Comparison of ENCODE assay signal across 10 mouse cellular contexts in genomic region chr2:152180323-152180722, GRCm38 (mm10). TPM values are rescaled to one million over a fixed set of nuclear protein-coding genes. Genes with fewer than 3 reads are reported as not detected.
DNase-seq lines count a peak whose midpoint lies in the region; ATAC-seq lines count a peak whose summit lies in the region.
"Had no signal": no experiment of that assay in that cellular context is flagged by ENCODE, and none has a peak within 500 bp of the region (broad histone marks: within the 10 kb centered on the region; RNA-seq: fewer than 3 reads in every experiment).

No protein-coding gene starts in this region.

- H3K4me1 ChIP-seq in forebrain, embryonic 12.5 days = peaks cover 6% of the 10 kb centered on the region
- peaks cover 11% of the 10 kb centered on the region for H3K4me1 ChIP-seq in forebrain, embryonic 10.5 days
- H3K4me1 ChIP-seq: megakaryocyte, embryonic 14.5 days had no signal

- H3K4me3 ChIP-seq in forebrain, embryonic 12.5 days (replicated peaks) = no peak overlapping the region
- H3K4me3 ChIP-seq in forebrain, embryonic 10.5 days = no peak overlapping the region
- H3K4me3 ChIP-seq: megakaryocyte, embryonic 14.5 days had no signal

- 78% methylated on average over 6 of the region's 6 CpGs for WGBS in forebrain, embryonic 12.5 days
- 76% methylated on average over 6 of the region's 6 CpGs for WGBS in forebrain, embryonic 10.5 days

- DNase-seq in forebrain, embryonic 10.5 days (ENCODE audit: extremely low spot score, low spot score) = no peak
- peak; percentile 8 for DNase-seq in MN1 (ENCODE audit: low spot score)
- peak; percentile 46 to 75 for DNase-seq in gastrocnemius, postnatal 4 days (ENCODE audit: low spot score in 2 of 2)
- peak; percentile 82 for DNase-seq in kidney, adult 9 months
- DNase-seq in ovary, postnatal 36 days (ENCODE audit: low spot score) = peak; percentile 66
- no peak for DNase-seq in layer of hippocampus, adult 9-10 months (ENCODE audit: low spot score)
- DNase-seq in right cerebral cortex, postnatal 36 days (ENCODE audit: low spot score in 2 of 2) = no peak

- peak overlapping the region; percentile 25; the same call in 1 of the 2 replicates for H3K9ac ChIP-seq in forebrain, embryonic 12.5 days

- H3K4me2 ChIP-seq in forebrain, embryonic 12.5 days = no peak overlapping the region

- H3K36me3 ChIP-seq in forebrain, embryonic 12.5 days (replicated peaks) = no peaks in the 10 kb centered on the region
- no peaks in the 10 kb centered on the region for H3K36me3 ChIP-seq in forebrain, embryonic 10.5 days (replicated peaks)

- no peak overlapping the region for H3K27ac ChIP-seq in forebrain, embryonic 12.5 days
- H3K27ac ChIP-seq in forebrain, embryonic 10.5 days = no peak overlapping the region

- no peak for ATAC-seq in forebrain, embryonic 12.5 days (ENCODE audit: low FRiP score)

- H3K27me3 ChIP-seq in forebrain, embryonic 12.5 days = 0 out of 2 replicates have a peak, but pooled peaks cover 7% of the 10 kb centered on the region
- H3K27me3 ChIP-seq in forebrain, embryonic 10.5 days (ENCODE audit: poor library complexity, severe bottlenecking) = peaks cover 26% of the 10 kb centered on the region

- no peaks in the 10 kb centered on the region for H3K9me3 ChIP-seq in forebrain, embryonic 12.5 days
- no peaks in the 10 kb centered on the region for H3K9me3 ChIP-seq in forebrain, embryonic 10.5 days

RNA-seq across cellular contexts. Expression of gene Tcf15, which starts 37.0 kb away (rescaled TPM):
- 3.0 and 3.2 TPM in 2 replicates for polyA plus RNA-seq in forebrain, embryonic 12.5 days (2016; fragmentation: Nextera tagmentation; extraction: Ambion mirVana)
- 4.0 and 4.1 TPM in 2 replicates for polyA plus RNA-seq in forebrain, embryonic 10.5 days (2016; fragmentation: Nextera tagmentation; extraction: Ambion mirVana)
- total RNA-seq in gastrocnemius, postnatal 4 days (2021) = 10 to 100 TPM; 18.4 to 21.9 TPM
- total RNA-seq: CH12.LX had no signal

RNA-seq across cellular contexts. Expression of gene Csnk2a1, which starts 46.3 kb away (rescaled TPM):
- polyA plus RNA-seq in forebrain, embryonic 12.5 days (2016; fragmentation: Nextera tagmentation; extraction: Ambion mirVana) = 101 and 104 TPM in 2 replicates
- polyA plus RNA-seq in forebrain, embryonic 10.5 days (2016; fragmentation: Nextera tagmentation; extraction: Ambion mirVana) = 77.6 and 91.0 TPM in 2 replicates
- 10 to 100 TPM; 77.4 to 89.6 TPM for total RNA-seq in gastrocnemius, postnatal 4 days (2021)

Comparison
In these comparisons a context has a peak if more than half of its experiments do, and no peak if none do; other contexts are left out.
1. DNase-seq: peak in MN1 (single experiment), gastrocnemius, postnatal 4 days (2 of 2), kidney, adult 9 months (single experiment) and ovary, postnatal 36 days (single experiment); none in forebrain, embryonic 10.5 days (single experiment), layer of hippocampus, adult 9-10 months (single experiment) and right cerebral cortex, postnatal 36 days (0 of 2).